Mouse (Mus musculus) ZHBTc4 (cell line): ENCODE measurements at regions not wholly inside any gene's neighbourhood (a gene's known extent, or its start where the extent isn't known, plus 50 kb on each side); places are given as distances from the start of the nearest gene placed in this dataset.
A peak's percentile ranks its signal among the peaks of the same experiment; 100 is the strongest.
"Not testable (repeated sequence)": the region's sequence is repeated elsewhere in the genome, so short reads cannot be mapped to it uniquely, and the experiment has no call there.

ENCODE experiments used
- DNase-seq: peaks from one replicate; pipeline ENCODE4 v3.0.0-alpha.2; 2011; ENCODE audit warnings: low read depth, low spot score

- DNase-seq = not testable (repeated sequence)
These were observed 98.1 kb upstream of the Pwp1 start for GRCm38 (mm10) chr10:85731163-85731562.

GRCm38 (mm10) chr10:85731796-85732388 lies 97.4 kb upstream of the Pwp1 start:
- DNase-seq = peak; percentile 39

DNA sequence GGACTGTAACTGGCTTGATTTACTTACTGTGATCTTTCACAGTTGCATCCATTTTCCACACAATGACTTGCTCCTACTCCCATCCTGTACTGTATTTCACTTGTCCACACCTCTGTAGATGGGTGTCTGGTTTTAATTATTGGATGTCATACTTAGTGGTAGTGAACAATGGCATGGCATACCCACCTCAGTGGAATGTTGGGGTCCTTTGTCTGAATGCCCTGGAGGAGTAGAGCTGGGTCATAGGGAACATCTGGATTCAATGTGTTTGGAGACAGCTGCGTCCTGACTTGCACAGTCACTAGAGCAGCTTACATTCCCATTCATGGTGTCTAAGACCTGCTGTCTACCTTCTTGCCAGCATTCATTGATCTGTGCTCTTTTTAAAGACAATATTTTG lies 91.5 kb upstream of the Pwp1 start:
- no peak for DNase-seq

DNA sequence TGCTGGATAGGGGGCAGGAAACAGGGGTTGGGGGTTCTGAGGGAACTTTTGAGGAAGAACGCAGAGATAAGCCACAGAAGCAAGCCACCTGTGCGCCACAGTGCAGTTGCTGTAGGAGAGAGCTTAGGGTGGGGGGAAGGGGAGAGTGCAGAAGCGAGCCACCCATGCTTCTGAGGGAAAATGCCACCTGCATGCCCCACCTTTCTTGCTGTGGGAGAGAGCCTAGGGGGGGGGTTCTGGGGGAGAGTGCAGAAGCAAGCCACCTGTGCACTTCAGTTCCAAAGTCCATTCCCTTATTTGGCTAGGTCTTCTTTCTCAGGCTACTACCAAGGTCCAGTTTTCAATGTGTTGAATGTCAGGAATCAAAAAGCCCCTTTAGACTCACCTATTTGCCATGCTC lies 90.3 kb upstream of the Pwp1 start:
- DNase-seq = no peak

DNA sequence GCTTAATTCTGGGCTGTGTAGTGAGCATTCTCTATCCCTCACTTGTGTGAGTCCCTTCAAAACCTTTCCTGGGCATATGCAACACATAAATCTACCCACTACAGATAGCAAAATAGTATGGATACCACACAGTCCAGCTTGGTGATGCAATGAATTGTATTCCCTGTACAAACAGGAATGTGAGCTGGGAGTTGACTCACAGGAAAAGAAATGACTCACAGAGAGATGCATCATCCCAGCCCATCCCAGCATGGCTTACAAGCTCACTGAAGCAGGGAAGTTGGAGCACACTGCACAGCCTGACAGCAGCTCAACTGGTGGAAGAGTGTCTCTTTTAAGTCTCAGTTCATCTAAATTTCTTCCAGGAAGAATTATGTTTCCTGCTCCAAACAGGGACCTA lies 89.7 kb upstream of the Pwp1 start:
- DNase-seq = not testable (repeated sequence)

DNA sequence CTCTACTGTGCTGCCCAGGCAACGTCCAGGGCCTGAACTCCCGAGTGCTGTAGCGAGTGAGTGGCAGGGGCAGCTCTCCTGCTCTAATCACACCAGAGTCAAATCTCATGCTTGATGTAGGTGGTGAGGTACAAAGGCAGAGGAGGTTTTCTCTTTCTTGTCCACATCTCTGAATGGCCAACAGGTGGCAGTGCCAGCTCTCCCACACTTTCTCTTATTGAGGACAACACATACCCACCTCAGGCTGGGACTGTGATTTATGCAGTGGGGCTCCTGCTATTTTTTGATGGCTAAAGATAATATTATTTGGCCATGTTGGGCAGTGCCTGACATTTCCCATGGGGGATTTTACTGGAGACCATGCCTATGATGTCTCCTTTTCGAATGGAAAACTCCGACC lies 87.3 kb upstream of the Pwp1 start:
- DNase-seq = no peak

DNA sequence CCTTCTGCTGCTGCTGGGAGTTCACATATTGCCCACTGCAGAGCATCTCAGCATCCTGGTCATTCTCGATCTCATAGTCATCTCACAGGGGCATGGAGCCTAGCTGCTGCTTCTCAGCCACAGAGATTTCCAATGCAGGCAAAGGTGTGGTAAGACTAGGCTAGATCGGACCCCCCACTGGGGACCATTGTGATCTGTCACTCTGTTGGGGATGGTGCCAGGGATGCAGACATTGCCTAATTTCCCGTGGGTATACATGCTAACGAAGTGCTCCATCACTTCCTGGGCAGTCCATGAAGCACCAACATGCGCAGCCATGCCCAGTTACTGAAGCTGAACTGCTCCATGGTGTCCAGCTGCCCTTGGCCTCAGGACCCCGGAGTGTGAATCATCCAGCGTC lies 83.9 kb upstream of the Pwp1 start:
- DNase-seq = peak; percentile 37

DNA sequence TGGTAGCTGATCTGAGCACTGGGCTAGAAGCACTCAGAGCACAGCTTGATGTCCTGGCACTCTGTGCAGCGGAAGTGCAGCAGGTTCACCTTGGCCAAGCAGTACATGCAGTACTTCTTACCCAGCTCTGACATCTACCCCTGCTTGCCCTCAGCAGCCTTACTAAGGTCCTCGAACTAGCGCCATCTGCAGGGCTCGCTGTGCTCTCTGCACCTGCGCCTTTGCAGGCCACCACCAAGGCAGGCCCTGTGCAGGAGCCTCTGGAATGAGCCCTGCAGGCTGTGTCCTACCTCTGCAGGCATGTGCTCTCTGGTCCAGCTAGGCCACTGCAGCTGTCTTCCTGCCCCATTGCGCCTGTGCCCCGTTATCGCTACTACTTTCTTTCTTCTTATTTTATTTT lies 83.5 kb upstream of the Pwp1 start:
- peak; percentile 29 for DNase-seq

GRCm38 (mm10) chr10:85749549-85749948 lies 79.7 kb upstream of the Pwp1 start:
- DNase-seq = not testable (repeated sequence)

GRCm38 (mm10) chr10:85775035-85775434 lies 54.3 kb upstream of the Pwp1 start:
- DNase-seq = no peak
